Mouse (Mus musculus) limb, embryonic 15.5 days (tissue): ENCODE data around the gene 1110051M20Rik. TPM values are rescaled to one million over a fixed set of nuclear protein-coding genes. Genes with fewer than 3 reads are reported as not detected.
A peak's percentile ranks its signal among the peaks of the same experiment; 100 is the strongest.
"Not testable (repeated sequence)": the region's sequence is repeated elsewhere in the genome, so short reads cannot be mapped to it uniquely, and the experiment has no call there.

Experiments used
- ATAC-seq: fragments of 200-750 bp; cut with Nextera tagmentation; 2 replicates; pipeline ENCODE4 v1.8.0; 2017; ENCODE audit warnings: low read depth, moderate TSS enrichment; ENCODE audit not compliant: insufficient number of reproducible peaks, low FRiP score, low TSS enrichment
- H3K27ac ChIP-seq: fragments of 300-500 bp; sonication (generic); 2 replicates; pipeline ENCODE4 v1.5.1; 2015; ENCODE audit warnings: moderate library complexity, mild to moderate bottlenecking, inconsistent platforms
- H3K27me3 ChIP-seq: fragments of 300-500 bp; sonication (generic); 2 replicates; pipeline ENCODE4 v1.6.1; 2015; ENCODE audit warnings: inconsistent platforms
- H3K36me3 ChIP-seq: fragments of 300-500 bp; sonication (generic); 2 replicates; pipeline ENCODE4 v1.6.1; 2015; ENCODE audit warnings: inconsistent platforms
- H3K4me1 ChIP-seq: fragments of 300-500 bp; sonication (generic); 2 replicates; pipeline ENCODE4 v1.6.1; 2015; ENCODE audit warnings: inconsistent platforms
- H3K4me2 ChIP-seq: fragments of 300-500 bp; sonication (generic); 2 replicates; pipeline ENCODE4 v1.6.1; 2015; ENCODE audit warnings: mild to moderate bottlenecking, inconsistent platforms
- H3K4me3 ChIP-seq: fragments of 300-500 bp; sonication (generic); 2 replicates; pipeline ENCODE4 v1.5.1; 2015; ENCODE audit warnings: mild to moderate bottlenecking, inconsistent platforms
- H3K9ac ChIP-seq: fragments of 300-500 bp; sonication (generic); 2 replicates; pipeline ENCODE4 v1.6.1; 2015; ENCODE audit warnings: inconsistent platforms
- H3K9me3 ChIP-seq: fragments of 300-500 bp; sonication (generic); 2 replicates; pipeline ENCODE4 v1.6.1; 2016; ENCODE audit warnings: inconsistent platforms
- WGBS: fragments of 180-500 bp; shearing (Covaris S2); methylation state at CpG from one replicate; pipeline ENCODE4 v1.1.7; 2015; 5-methylcytosine and 5-hydroxymethylcytosine counted together
- microRNA-seq: library from miRNA; unstranded; fragments of <30 nt; microRNA quantifications from one replicate; pipeline ENCODE4, GENCODE M21; 2016
- polyA plus RNA-seq: library from polyadenylated mRNA; unstranded; fragments of >200 nt; fragmentation: Nextera tagmentation; extraction: Ambion mirVana; gene quantifications from 2 replicates; pipeline ENCODE4 v1.2.1, GENCODE M21; 2015

1110051M20Rik gene
- polyA plus RNA-seq, 1 experiment from 2014 or later, result 54.1 TPM

GRCm38 (mm10) chr2:91248366-91248765 lies 196.1 kb downstream of the 1110051M20Rik start:
- no peaks in the 10 kb centered on the region for H3K9me3 ChIP-seq
- no peaks in the 10 kb centered on the region for H3K27me3 ChIP-seq
- no peaks in the 10 kb centered on the region for H3K4me1 ChIP-seq
- H3K4me3 ChIP-seq, result no peak overlapping the region
- no peaks in the 10 kb centered on the region for H3K36me3 ChIP-seq
- H3K9ac ChIP-seq, result no peak overlapping the region
- H3K27ac ChIP-seq, result no peak overlapping the region
- ATAC-seq, result no peak
- WGBS, result 86% methylated on average over 4 of the region's 4 CpGs
- no peak overlapping the region for H3K4me2 ChIP-seq

GRCm38 (mm10) chr2:91244557-91245228 lies 199.8 kb downstream of the 1110051M20Rik start:
- Histone ChIP-seq H3K27ac (no peak overlapping the region), H3K4me3 (no peak overlapping the region), H3K27me3 (no peaks in the 10 kb centered on the region), H3K36me3 (no peaks in the 10 kb centered on the region), H3K4me2 (no peak overlapping the region), H3K4me1 (no peaks in the 10 kb centered on the region), H3K9me3 (no peaks in the 10 kb centered on the region), H3K9ac (no peak overlapping the region)
- WGBS, result 71% methylated on average over 5 of the region's 5 CpGs
- ATAC-seq, result no peak

GRCm38 (mm10) chr2:91243416-91243815 lies 201.1 kb downstream of the 1110051M20Rik start:
- Histone ChIP-seq H3K4me2 (no peak overlapping the region), H3K27me3 (no peaks in the 10 kb centered on the region), H3K4me1 (no peaks in the 10 kb centered on the region), H3K36me3 (no peaks in the 10 kb centered on the region), H3K9me3 (no peaks in the 10 kb centered on the region), H3K9ac (no peak overlapping the region), H3K4me3 (no peak overlapping the region), H3K27ac (peak overlapping the region; percentile 24; the same call in 1 of the 2 replicates)
- 50% methylated on average over 3 of the region's 3 CpGs for WGBS
- ATAC-seq, result 0 out of 2 replicates have a peak, but pooled peaks have one; percentile 10

- Histone ChIP-seq H3K9me3 (no peaks in the 10 kb centered on the region), H3K27ac (no peak overlapping the region), H3K27me3 (no peaks in the 10 kb centered on the region), H3K4me1 (peaks cover 3% of the 10 kb centered on the region; the same call in 1 of the 2 replicates), H3K4me3 (no peak overlapping the region), H3K9ac (no peak overlapping the region), H3K4me2 (no peak overlapping the region), H3K36me3 (no peaks in the 10 kb centered on the region)
- 61% methylated on average over 5 of the region's 5 CpGs for WGBS
- no peak for ATAC-seq
These were observed 202.0 kb downstream of the 1110051M20Rik start for GRCm38 (mm10) chr2:91242547-91242946.

- 30% methylated on average over 4 of the region's 4 CpGs for WGBS
- not testable (repeated sequence) for H3K27me3 ChIP-seq, H3K9ac ChIP-seq, H3K4me1 ChIP-seq, H3K9me3 ChIP-seq
- Histone ChIP-seq H3K4me3 (peak overlapping the region; percentile 63), H3K27ac (peak overlapping the region; percentile 90), H3K36me3 (peaks cover 12% of the 10 kb centered on the region), H3K4me2 (peak overlapping the region; percentile 72)
- peak; percentile 35 for ATAC-seq
These were observed 206.9 kb downstream of the 1110051M20Rik start for GRCm38 (mm10) chr2:91237511-91238080.

GRCm38 (mm10) chr2:91236601-91237510 lies 207.6 kb downstream of the 1110051M20Rik start, which contains the start of gene Ddb2:
Gene Ddb2 (minus strand): TSS chr2:91236982.
- Histone ChIP-seq H3K9me3 (no peaks in the 10 kb centered on the region), H3K27ac (peak within 1 kb of the TSS; percentile 90), H3K36me3 (peaks cover 12% of the 10 kb centered on the region), H3K4me3 (peak within 1 kb of the TSS; percentile 63), H3K4me2 (peak within 1 kb of the TSS; percentile 72), H3K9ac (peak within 1 kb of the TSS; percentile 64), H3K4me1 (peaks cover 9% of the 10 kb centered on the region; the same call in 1 of the 2 replicates), H3K27me3 (no peaks in the 10 kb centered on the region)
- WGBS, result under 1% methylated on average over 48 of the region's 48 CpGs
- ATAC-seq, result peak; percentile 99

GRCm38 (mm10) chr2:91229735-91230134 lies 214.8 kb downstream of the 1110051M20Rik start:
- Histone ChIP-seq H3K4me2 (no peak overlapping the region), H3K4me3 (no peak overlapping the region), H3K36me3 (peaks cover 15% of the 10 kb centered on the region), H3K9me3 (no peaks in the 10 kb centered on the region), H3K9ac (no peak overlapping the region), H3K27ac (no peak overlapping the region), H3K4me1 (no peaks in the 10 kb centered on the region), H3K27me3 (no peaks in the 10 kb centered on the region)
- no peak for ATAC-seq
- 58% methylated on average over 2 of the region's 2 CpGs for WGBS

Small RNAs within 50 kb of the gene (microRNA-seq; reads per million reads assigned to microRNA genes)
- gene Gm22071, result not detected

Other genes with a start within 250 kb of the 1110051M20Rik start
- 2.2 and 2.4 TPM in 2 replicates for gene Nr1h3, start 241.9 kb downstream of the 1110051M20Rik start, polyA plus RNA-seq
- gene Acp2, start 241.8 kb downstream of the 1110051M20Rik start, polyA plus RNA-seq, result 25.7 and 25.9 TPM in 2 replicates
- gene Ddb2, start 207.7 kb downstream of the 1110051M20Rik start, polyA plus RNA-seq, result 20.0 and 22.1 TPM in 2 replicates
- gene Pacsin3, start 188.8 kb downstream of the 1110051M20Rik start, polyA plus RNA-seq, result 58.1 and 93.7 TPM in 2 replicates
- 82.9 and 83.1 TPM in 2 replicates for gene Arfgap2, start 179.7 kb downstream of the 1110051M20Rik start, polyA plus RNA-seq
- gene Lrp4, start 12.8 kb upstream of the 1110051M20Rik start, polyA plus RNA-seq, result 9.3 and 9.6 TPM in 2 replicates
- gene Ckap5, start 82.1 kb upstream of the 1110051M20Rik start, polyA plus RNA-seq, result 75.2 and 78.4 TPM in 2 replicates
- 1.8 and 2.2 TPM in 2 replicates for gene F2, start 191.7 kb upstream of the 1110051M20Rik start, polyA plus RNA-seq
- 10.4 and 12.7 TPM in 2 replicates for gene Zfp408, start 205.1 kb upstream of the 1110051M20Rik start, polyA plus RNA-seq
- gene Arhgap1, start 205.2 kb upstream of the 1110051M20Rik start, polyA plus RNA-seq, result 129 and 139 TPM in 2 replicates